Mouse (Mus musculus) brain, embryonic 14.5 days (tissue): ENCODE results near the gene Pcsk2.

Source experiments
- CTCF ChIP-seq: fragments of 200-500 bp; IDR thresholded peaks from 2 replicates; pipeline ENCODE4 v1.5.1; 2012; ENCODE audit warnings: inconsistent platforms, mild to moderate bottlenecking, moderate library complexity, borderline replicate concordance; ENCODE audit not compliant: insufficient read depth, insufficient read length; ENCODE audit errors: extremely low read depth
- POLR2A ChIP-seq: fragments of 200-500 bp; IDR thresholded peaks from 2 replicates; pipeline ENCODE4 v1.6.1; 2012; ENCODE audit warnings: mild to moderate bottlenecking, inconsistent platforms, borderline replicate concordance; ENCODE audit not compliant: poor library complexity, insufficient read depth, insufficient read length, severe bottlenecking; ENCODE audit errors: extremely low read depth

DNA sequence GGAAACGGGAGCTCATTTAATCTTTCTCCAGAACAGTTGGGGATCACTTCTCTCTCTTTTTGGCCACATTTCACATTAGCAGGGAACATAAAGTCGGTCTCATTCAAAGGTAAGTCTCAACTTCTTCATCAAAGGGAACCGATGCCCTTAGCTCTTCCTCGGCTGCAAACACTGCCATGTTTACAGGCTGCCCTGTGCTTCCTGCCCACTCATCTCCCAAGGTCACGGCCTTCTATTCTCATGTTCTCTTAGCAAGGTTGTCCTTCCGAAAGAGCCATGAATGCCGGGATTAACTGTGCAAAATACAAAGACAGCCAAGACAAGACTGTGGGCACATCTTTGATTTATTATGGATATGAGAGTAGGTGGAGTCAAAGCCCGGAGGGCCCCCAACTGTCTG lies 178.8 kb downstream of the Pcsk2 start:
- no peak for TF ChIP-seq POLR2A
- no peak for TF ChIP-seq CTCF
